Mouse (Mus musculus): ENCODE results near the gene Ocm.

DNA sequence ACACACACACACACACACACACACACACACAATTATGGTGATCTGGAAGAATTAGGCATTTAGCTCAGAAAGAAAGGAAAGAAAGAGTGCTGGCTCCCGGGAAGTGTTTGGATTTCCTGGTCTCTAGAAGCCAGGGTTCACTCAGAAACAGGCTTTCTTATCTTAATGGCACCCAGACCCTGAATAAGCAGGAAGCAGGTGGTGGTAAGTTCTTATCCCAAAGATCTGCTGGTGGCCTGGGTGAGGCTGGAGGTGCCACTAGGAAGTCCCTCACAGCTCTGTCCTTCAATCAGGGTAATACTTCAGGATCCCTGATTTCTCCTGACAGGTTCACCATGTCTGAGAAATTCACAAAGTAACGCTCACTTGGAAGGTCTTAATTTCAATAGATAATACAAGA lies 44.1 kb downstream of the Ocm start:
- no peak for TF ChIP-seq CTCF (IDR thresholded peaks at IDR 0.05; ENCODE audit: borderline replicate concordance, insufficient read depth, low read depth, low read length)
- TF ChIP-seq POLR2A (IDR thresholded peaks at IDR 0.05; ENCODE audit: borderline replicate concordance, insufficient read depth, low read length), result no peak

All from cerebellum, adult 2 months (tissue).